Mouse (Mus musculus) embryonic fibroblast, embryonic 13.5 days (primary cell): ENCODE results near the gene Ggt1. TPM values are rescaled to one million over a fixed set of nuclear protein-coding genes. Genes with fewer than 3 reads are reported as not detected.
A peak's percentile ranks its signal among the peaks of the same experiment; 100 is the strongest.

Experiments used
- H3K27ac ChIP-seq: 2 replicates; pipeline ENCODE4 v1.5.1; 2012; ENCODE audit warnings: low read length, control low read depth, inconsistent platforms; ENCODE audit not compliant: insufficient read depth
- H3K4me1 ChIP-seq: 2 replicates; pipeline ENCODE4 v1.6.1; 2011; ENCODE audit warnings: low read length; ENCODE audit not compliant: control insufficient read depth, insufficient read depth
- H3K4me3 ChIP-seq: 2 replicates; pipeline ENCODE4 v1.5.1; 2011; ENCODE audit warnings: mild to moderate bottlenecking, control low read depth, low read length; ENCODE audit not compliant: insufficient read depth
- CTCF ChIP-seq: IDR thresholded peaks from 2 replicates; pipeline ENCODE4 v1.5.1; 2011; ENCODE audit warnings: mild to moderate bottlenecking, control low read depth, low read length, moderate library complexity, borderline replicate concordance; ENCODE audit not compliant: insufficient read depth
- POLR2A ChIP-seq: IDR thresholded peaks from 2 replicates; pipeline ENCODE4 v1.6.1; 2011; ENCODE audit warnings: low read depth, mild to moderate bottlenecking, control low read depth, low read length, moderate library complexity
- polyA plus RNA-seq: library from polyadenylated mRNA; stranded (reverse); fragments of >200 nt; gene quantifications from 2 replicates; pipeline ENCODE4 v1.2.4, GENCODE M21; 2011; ENCODE audit warnings: low read depth; ENCODE audit not compliant: missing spikeins, insufficient read length

Ggt1 gene
- polyA plus RNA-seq, 1 experiment: not detected

GRCm38 (mm10) chr10:75620818-75621217 is 59.4 kb downstream of the Ggt1 start:
- no peak for TF ChIP-seq CTCF
- TF ChIP-seq POLR2A: no peak

GRCm38 (mm10) chr10:75625920-75626319 is 64.5 kb downstream of the Ggt1 start:
- Histone ChIP-seq H3K4me3 (no peak overlapping the region), H3K4me1 (no peaks in the 10 kb centered on the region), H3K27ac (no peak overlapping the region)
- no peak for TF ChIP-seq CTCF

More at GRCm38 (mm10) chr10:75620818-75621217, 59.4 kb downstream of the Ggt1 start:
- no peak overlapping the region for H3K4me3 ChIP-seq
- H3K27ac ChIP-seq: no peak overlapping the region
- no peaks in the 10 kb centered on the region; the same call in 1 of the 2 replicates for H3K4me1 ChIP-seq

- Histone ChIP-seq H3K4me1 (no peaks in the 10 kb centered on the region), H3K27ac (no peak overlapping the region), H3K4me3 (no peak overlapping the region)
- TF ChIP-seq CTCF (no peak), POLR2A (no peak)
Measured at GRCm38 (mm10) chr10:75626991-75627390, 65.6 kb downstream of the Ggt1 start.

- H3K27ac ChIP-seq: no peak overlapping the region
- no peaks in the 10 kb centered on the region for H3K4me1 ChIP-seq
- TF ChIP-seq CTCF (no peak), POLR2A (no peak)
- H3K4me3 ChIP-seq: no peak overlapping the region
Measured at GRCm38 (mm10) chr10:75627490-75627889, 66.1 kb downstream of the Ggt1 start.

DNA sequence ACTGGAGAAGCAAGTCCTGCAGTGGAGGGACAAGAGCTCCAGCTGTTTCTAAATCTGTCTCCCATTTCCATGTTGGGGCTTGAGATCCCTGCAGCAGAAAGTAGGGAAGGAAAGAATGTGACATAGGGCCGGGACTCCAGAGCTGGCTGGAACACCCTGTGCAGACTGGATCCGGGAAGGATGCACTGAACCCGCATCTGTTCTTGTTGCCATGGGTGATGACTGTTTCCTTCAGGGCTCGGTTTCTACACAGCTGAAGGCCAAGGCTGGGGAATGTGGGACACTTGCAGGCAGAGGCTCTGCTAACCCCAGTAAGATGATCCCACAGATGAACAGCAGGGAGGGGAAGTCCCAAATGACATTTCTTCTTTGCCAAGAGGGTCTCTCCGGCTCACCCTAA is 71.2 kb downstream of the Ggt1 start:
- Histone ChIP-seq H3K27ac (no peak overlapping the region), H3K4me3 (no peak overlapping the region), H3K4me1 (no peaks in the 10 kb centered on the region)
- TF ChIP-seq CTCF: no peak
- TF ChIP-seq POLR2A: no peak

GRCm38 (mm10) chr10:75633048-75633447 is 71.6 kb downstream of the Ggt1 start:
- no peak overlapping the region for H3K27ac ChIP-seq
- no peak overlapping the region for H3K4me3 ChIP-seq
- TF ChIP-seq CTCF (no peak), POLR2A (no peak)
- no peaks in the 10 kb centered on the region for H3K4me1 ChIP-seq

GRCm38 (mm10) chr10:75633576-75634139 is 72.3 kb downstream of the Ggt1 start:
- H3K27ac ChIP-seq: no peak overlapping the region
- no peak overlapping the region for H3K4me3 ChIP-seq
- no peaks in the 10 kb centered on the region for H3K4me1 ChIP-seq
- TF ChIP-seq POLR2A (no peak), CTCF (no peak)

- TF ChIP-seq CTCF (no peak), POLR2A (no peak)
- Histone ChIP-seq H3K4me1 (no peaks in the 10 kb centered on the region), H3K4me3 (no peak overlapping the region), H3K27ac (no peak overlapping the region)
Measured at GRCm38 (mm10) chr10:75634610-75635009, 73.2 kb downstream of the Ggt1 start.

DNA sequence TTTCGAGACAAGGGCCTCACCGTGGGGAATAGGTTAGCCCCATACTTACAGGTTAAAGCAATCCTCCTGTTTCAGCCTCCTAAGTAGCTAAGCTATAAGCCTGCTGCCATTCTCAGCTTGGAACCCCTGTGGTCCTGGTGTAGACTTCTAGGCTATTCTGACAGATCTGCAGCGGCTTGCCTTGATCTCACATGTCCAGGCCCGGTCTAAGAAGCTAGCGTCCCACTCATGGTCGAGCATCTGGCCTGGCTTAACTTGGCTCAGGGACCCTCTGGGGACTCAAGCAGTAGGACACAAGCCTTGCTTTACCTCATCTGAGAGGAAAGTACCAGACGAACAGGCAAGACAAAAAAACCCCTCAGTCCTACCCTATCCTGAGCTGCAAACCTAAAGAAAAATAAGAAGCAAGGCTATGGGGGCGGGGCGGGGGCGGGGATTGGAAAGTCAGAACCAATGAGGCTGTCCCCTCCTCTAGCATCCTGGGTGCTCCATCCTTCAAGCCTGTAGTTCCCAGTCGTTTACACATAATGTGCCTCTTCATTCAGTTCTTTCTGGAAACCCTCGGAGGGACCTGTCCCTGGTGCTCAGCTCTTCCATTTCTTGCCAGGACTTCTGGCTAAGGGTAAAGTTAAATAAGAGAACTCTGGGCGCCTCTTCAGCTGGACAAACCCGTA is 73.8 kb downstream of the Ggt1 start:
- H3K4me1 ChIP-seq: no peaks in the 10 kb centered on the region
- no peak for TF ChIP-seq POLR2A
- TF ChIP-seq CTCF: no peak
- H3K4me3 ChIP-seq: no peak overlapping the region
- H3K27ac ChIP-seq: no peak overlapping the region

GRCm38 (mm10) chr10:75635693-75636055 is 74.3 kb downstream of the Ggt1 start:
- TF ChIP-seq CTCF: peak; percentile 64; the same call in 1 of the 2 replicates
- TF ChIP-seq POLR2A: no peak
- H3K27ac ChIP-seq: no peak overlapping the region
- no peak overlapping the region for H3K4me3 ChIP-seq
- no peaks in the 10 kb centered on the region for H3K4me1 ChIP-seq

Other genes with a start within 250 kb of the Ggt1 start
- 0.18 and 1.0 TPM in 2 replicates for gene Adora2a, start 244.7 kb upstream of the Ggt1 start, polyA plus RNA-seq
- gene Upb1, start 160.5 kb upstream of the Ggt1 start, polyA plus RNA-seq: not detected in 2 replicates
- gene Snrpd3, start 44.1 kb upstream of the Ggt1 start, polyA plus RNA-seq: 277 and 317 TPM in 2 replicates
- gene Gucd1, start 43.6 kb upstream of the Ggt1 start, polyA plus RNA-seq: 16.1 and 18.1 TPM in 2 replicates
- 1.2 and 3.2 TPM in 2 replicates for gene Lrrc75b, start 1.3 kb upstream of the Ggt1 start, polyA plus RNA-seq
- 0.53 and 0.88 TPM in 2 replicates for gene Ggt5, start 27.7 kb downstream of the Ggt1 start, polyA plus RNA-seq
- gene Susd2, start 82.4 kb downstream of the Ggt1 start, polyA plus RNA-seq: 0.80 and 1.1 TPM in 2 replicates
- 30.2 and 30.9 TPM in 2 replicates for gene Cabin1, start 202.7 kb downstream of the Ggt1 start, polyA plus RNA-seq
- 40.5 and 42.1 TPM in 2 replicates for gene Ddt, start 211.8 kb downstream of the Ggt1 start, polyA plus RNA-seq
- not detected in 2 replicates for gene Gm20441, start 219.3 kb downstream of the Ggt1 start, polyA plus RNA-seq
- 14.0 and 15.5 TPM in 2 replicates for gene Gstt3, start 219.8 kb downstream of the Ggt1 start, polyA plus RNA-seq
- gene Gstt1, start 237.0 kb downstream of the Ggt1 start, polyA plus RNA-seq: 8.0 and 17.2 TPM in 2 replicates